Mouse (Mus musculus): ENCODE results near the gene U2af2. TPM values are rescaled to one million over a fixed set of nuclear protein-coding genes. Genes with fewer than 3 reads are reported as not detected.

Gene U2af2
- polyA plus RNA-seq, 1 experiment from 2014 or later: 189 TPM

DNA sequence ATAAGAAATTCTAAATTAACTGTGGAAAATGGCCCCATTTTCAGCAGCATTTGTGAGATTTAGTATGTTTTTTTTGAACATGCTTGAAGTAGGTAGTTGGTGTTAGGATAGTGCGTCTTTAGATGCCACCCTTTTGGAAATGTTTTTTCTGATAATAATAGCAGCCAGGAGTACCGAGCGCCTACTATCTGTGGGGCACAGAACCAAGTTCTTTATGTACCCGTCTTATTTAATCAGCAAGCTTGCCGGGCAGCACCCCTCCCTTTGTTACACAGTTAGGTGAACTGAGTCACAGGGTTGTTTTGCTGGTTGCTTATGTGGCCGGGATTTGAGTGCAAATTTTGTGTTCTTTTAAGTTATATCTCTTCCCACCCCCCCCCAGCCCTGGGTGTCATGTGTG is 19.3 kb downstream of the U2af2 start:
- H3K27me3 ChIP-seq (replicated peaks; ENCODE audit: low read depth, poor library complexity, severe bottlenecking): no peaks in the 10 kb centered on the region
- DNase-seq (ENCODE audit: low spot score): no peak
- no peak overlapping the region for H3K27ac ChIP-seq (replicated peaks)
- peak overlapping the region; percentile 98 for H3K4me3 ChIP-seq
- H3K9me3 ChIP-seq: no peaks in the 10 kb centered on the region
- peaks cover 77% of the 10 kb centered on the region for H3K36me3 ChIP-seq (replicated peaks)
- WGBS: 80% methylated on average over 6 of the region's 6 CpGs
- peaks cover 17% of the 10 kb centered on the region for H3K4me1 ChIP-seq

DNA sequence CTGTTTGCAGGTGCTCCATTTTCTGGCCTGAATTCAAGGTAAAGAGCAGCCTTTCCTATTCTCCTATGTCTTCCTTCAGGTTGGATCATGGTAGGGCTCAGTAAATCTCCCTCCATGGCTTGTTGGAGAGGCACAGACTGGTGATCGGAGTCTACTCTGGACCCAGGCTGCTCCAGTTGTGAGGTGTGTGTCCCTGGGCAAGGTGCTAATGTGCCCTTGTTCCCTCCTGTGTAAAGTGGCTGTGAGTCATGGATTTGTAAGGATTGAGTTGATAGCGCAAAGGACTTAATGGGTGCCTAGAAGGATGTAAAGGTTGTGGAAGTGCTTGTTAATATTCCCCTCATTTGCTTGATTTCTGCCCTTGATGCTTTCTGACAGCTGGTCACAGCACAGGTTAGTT is 20.0 kb downstream of the U2af2 start:
- DNase-seq (ENCODE audit: low spot score): no peak
- Histone ChIP-seq H3K27ac (replicated peaks) (no peak overlapping the region), H3K36me3 (replicated peaks) (peaks cover 77% of the 10 kb centered on the region), H3K9me3 (no peaks in the 10 kb centered on the region), H3K4me1 (peaks cover 17% of the 10 kb centered on the region), H3K27me3 (replicated peaks; ENCODE audit: low read depth, poor library complexity, severe bottlenecking) (no peaks in the 10 kb centered on the region), H3K4me3 (peak overlapping the region; percentile 98; the same call in 1 of the 2 replicates)
- WGBS: 93% methylated on average over 2 of the region's 2 CpGs

DNA sequence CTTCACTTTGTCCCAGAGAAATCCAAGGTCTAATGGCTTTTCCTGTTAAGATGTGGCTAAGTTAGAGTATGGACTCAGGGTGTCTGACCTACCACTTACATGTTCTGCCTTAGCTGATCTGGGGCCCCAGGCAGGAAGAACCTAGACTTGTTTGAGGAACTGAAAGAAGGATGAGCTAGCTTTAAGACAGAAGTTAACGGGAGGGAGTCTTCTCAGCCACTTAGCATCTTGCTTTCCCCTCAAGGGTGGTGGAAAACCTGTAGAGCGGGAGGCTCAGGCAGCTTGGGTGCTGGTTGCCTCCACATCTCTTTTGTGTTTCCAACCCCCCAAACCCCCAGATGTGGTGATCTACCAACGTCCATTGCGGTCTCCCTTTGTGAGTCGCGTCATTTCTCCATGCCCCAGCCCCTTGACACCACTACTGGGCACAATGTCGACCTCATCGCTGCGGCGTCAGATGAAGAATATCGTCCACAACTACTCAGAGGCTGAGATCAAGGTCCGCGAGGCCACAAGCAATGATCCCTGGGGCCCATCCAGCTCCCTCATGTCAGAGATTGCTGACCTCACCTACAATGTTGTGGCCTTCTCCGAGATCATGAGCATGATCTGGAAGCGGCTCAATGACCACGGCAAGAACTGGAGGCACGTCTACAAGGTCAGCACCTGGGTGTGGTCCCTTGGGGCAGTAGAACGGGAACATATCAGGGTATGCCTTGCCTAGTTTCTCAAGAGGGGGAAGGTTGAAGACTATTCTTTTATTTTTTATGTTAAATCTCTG is 21.6 kb downstream of the U2af2 start:
- peaks cover 77% of the 10 kb centered on the region for H3K36me3 ChIP-seq (replicated peaks)
- WGBS: 91% methylated on average over 18 of the region's 18 CpGs

DNA sequence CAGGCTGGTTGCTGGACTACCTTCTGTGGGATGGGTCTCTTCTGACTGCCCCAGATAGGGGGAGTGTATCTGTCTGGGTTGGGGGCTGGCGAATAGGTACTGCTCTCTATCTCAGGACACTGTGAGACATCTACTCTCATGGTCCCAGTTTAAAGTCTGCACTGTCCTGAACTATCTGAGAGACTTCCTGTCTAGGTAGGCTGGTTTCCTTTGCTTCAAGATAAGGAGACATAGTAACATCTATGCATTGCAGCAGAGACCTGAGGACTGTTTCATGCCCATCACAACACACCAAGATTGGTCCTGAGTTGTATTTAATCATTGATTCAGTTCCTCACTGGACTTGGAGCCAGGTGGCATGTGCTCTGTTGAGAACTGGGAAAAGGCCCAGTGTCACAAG is 23.6 kb downstream of the U2af2 start:
- H3K36me3 ChIP-seq (replicated peaks): peaks cover 83% of the 10 kb centered on the region

More for the DNA sequence above, 21.6 kb downstream of the U2af2 start:
- H3K9me3 ChIP-seq: no peaks in the 10 kb centered on the region
- no peak for DNase-seq (ENCODE audit: low spot score)
- peaks cover 17% of the 10 kb centered on the region for H3K4me1 ChIP-seq
- no peak overlapping the region for H3K4me3 ChIP-seq
- H3K27ac ChIP-seq (replicated peaks): no peak overlapping the region
- H3K27me3 ChIP-seq (replicated peaks; ENCODE audit: low read depth, poor library complexity, severe bottlenecking): no peaks in the 10 kb centered on the region

DNA sequence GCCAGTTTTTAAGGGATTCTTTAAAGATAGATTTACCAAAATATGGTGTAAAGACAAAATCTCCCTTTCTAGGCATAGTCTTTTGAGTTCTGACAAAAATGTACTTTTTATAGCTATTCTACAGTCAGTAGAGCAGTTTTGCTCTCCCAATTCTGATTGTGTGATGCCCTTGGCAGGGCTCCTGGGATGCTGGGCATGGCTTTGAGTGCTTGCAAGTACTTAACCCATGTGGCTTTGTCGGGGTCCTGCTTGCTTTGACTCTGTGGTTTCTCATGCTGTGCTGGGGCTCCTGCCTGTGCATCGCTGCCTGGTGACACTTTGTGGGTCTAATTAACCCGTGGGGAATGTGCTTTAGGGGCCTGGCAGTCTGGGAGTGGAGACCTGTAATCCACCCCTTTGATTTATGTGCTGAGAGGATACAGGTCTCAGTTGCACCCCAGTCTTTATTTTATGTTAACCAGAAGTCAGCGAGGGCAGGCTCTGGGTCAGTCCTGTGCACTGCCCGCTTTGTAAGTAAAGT is 25.0 kb downstream of the U2af2 start:
- 85% methylated on average over 5 of the region's 5 CpGs for WGBS
- no peak overlapping the region for H3K4me3 ChIP-seq
- no peaks in the 10 kb centered on the region for H3K27me3 ChIP-seq (replicated peaks; ENCODE audit: low read depth, poor library complexity, severe bottlenecking)
- DNase-seq (ENCODE audit: low spot score): no peak
- H3K36me3 ChIP-seq (replicated peaks): peaks cover 95% of the 10 kb centered on the region
- no peak overlapping the region for H3K27ac ChIP-seq (replicated peaks)
- H3K9me3 ChIP-seq: no peaks in the 10 kb centered on the region
- 0 out of 2 replicates have a peak, but pooled peaks cover under 1% of the 10 kb centered on the region for H3K4me1 ChIP-seq

More for the DNA sequence above, 23.6 kb downstream of the U2af2 start:
- WGBS: 94% methylated on average over 1 of the region's 1 CpGs
- H3K4me1 ChIP-seq: peaks cover 15% of the 10 kb centered on the region
- no peak for DNase-seq (ENCODE audit: low spot score)
- no peaks in the 10 kb centered on the region for H3K27me3 ChIP-seq (replicated peaks; ENCODE audit: low read depth, poor library complexity, severe bottlenecking)
- H3K27ac ChIP-seq (replicated peaks): no peak overlapping the region
- no peak overlapping the region for H3K4me3 ChIP-seq
- H3K9me3 ChIP-seq: no peaks in the 10 kb centered on the region

DNA sequence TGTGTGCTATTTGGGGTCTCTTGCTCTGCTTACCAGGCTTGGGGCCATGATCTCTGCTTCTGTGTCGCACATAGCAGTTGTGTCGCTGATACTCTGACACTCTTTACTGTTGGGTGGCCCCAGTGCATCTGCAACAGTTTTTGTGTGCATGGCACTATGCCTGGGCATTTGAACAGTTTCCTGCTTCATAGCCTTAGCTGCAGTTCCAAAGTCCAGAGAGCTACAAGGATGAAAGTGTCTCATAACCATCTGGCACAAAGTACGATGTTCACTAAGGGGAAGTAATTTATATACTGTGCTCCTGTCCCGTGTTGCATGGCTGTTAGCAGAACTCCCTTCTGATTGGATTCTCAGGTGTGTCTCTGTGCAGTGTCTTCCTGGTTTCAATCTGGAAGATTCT is 25.9 kb downstream of the U2af2 start:
- 94% methylated on average over 4 of the region's 4 CpGs for WGBS
- no peaks in the 10 kb centered on the region for H3K4me1 ChIP-seq
- peaks cover 97% of the 10 kb centered on the region for H3K36me3 ChIP-seq (replicated peaks)
- no peak overlapping the region for H3K27ac ChIP-seq (replicated peaks)
- no peak for DNase-seq (ENCODE audit: low spot score)
- H3K4me3 ChIP-seq: no peak overlapping the region
- H3K9me3 ChIP-seq: no peaks in the 10 kb centered on the region
- no peaks in the 10 kb centered on the region for H3K27me3 ChIP-seq (replicated peaks; ENCODE audit: low read depth, poor library complexity, severe bottlenecking)

DNA sequence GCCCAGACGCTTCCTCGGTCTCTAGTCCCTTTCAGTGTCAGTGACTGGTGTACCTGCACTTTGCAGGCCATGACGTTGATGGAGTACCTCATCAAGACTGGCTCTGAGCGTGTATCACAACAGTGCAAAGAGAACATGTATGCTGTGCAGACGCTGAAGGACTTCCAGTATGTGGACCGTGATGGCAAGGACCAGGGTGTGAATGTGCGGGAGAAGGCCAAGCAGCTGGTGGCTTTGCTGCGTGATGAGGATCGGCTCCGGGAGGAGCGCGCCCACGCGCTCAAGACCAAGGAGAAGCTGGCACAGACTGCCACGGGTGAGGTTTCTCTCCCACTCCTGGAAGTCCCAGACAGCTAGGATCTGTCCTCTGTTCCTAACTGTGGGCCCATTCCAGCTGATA is 27.9 kb downstream of the U2af2 start:
- Histone ChIP-seq H3K4me3 (no peak overlapping the region), H3K9me3 (no peaks in the 10 kb centered on the region), H3K4me1 (no peaks in the 10 kb centered on the region), H3K27me3 (replicated peaks; ENCODE audit: low read depth, poor library complexity, severe bottlenecking) (no peaks in the 10 kb centered on the region), H3K27ac (replicated peaks) (no peak overlapping the region), H3K36me3 (replicated peaks) (peaks cover 97% of the 10 kb centered on the region)
- WGBS: 96% methylated on average over 15 of the region's 15 CpGs
- no peak for DNase-seq (ENCODE audit: low spot score)

DNA sequence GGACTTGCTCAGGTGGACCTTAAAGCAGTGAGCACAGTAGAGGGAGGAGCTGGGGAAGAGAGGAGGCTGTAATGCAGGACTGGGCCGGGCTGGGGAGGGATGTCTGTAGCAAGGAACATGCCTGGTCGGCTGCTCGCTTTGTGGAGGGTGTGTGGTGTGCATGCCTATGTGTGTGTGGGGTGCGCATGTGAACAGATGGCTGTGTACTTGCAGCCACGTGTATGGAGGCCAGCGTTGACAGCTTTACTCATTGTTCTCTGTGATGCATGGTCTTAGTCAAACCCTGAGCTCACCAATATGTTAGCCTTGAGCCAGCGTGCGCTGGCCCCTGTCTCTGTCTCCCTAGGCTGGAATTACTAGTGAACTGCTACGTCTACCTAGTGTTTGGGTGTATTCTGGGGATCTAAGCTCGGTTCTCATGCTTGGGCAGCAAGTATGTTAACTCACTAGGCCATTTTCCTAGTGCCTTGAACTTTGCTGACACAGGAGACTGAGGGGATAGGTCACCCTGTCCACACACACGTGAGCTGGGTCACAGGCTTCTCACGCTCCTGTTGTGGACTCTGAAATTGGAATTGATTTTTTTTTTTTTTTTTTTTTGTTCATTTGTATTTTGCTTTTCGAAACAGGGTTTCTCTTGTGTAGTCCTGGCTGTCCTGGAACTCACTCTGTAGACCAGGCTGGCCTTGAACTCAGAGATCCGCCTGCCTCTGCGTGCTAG is 29.2 kb downstream of the U2af2 start:
- DNase-seq (ENCODE audit: low spot score): no peak
- 94% methylated on average over 15 of the region's 15 CpGs for WGBS
- Histone ChIP-seq H3K4me3 (no peak overlapping the region), H3K36me3 (replicated peaks) (peaks cover 97% of the 10 kb centered on the region), H3K27me3 (replicated peaks; ENCODE audit: low read depth, poor library complexity, severe bottlenecking) (no peaks in the 10 kb centered on the region), H3K27ac (replicated peaks) (no peak overlapping the region), H3K4me1 (no peaks in the 10 kb centered on the region), H3K9me3 (no peaks in the 10 kb centered on the region)

DNA sequence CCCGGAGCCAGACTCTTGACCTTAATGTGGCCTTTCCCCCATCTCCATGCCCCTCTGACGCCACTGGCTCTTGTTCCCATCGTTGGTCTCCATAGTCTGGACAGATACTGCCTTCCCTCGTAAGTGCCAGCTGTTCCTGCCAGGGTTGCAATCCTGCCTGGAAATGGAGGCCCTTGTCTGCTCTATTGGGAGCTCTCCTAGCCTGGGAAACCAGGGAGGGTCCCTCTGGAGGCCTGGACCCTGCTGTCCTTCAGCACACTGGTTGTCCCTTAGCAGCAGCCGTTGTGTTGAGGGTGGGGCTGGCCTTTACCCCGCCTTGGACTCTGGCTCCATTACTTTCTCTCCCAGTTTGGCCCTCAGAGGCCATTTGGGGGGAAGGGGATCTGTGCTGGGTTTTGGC is 30.4 kb downstream of the U2af2 start:
- H3K27me3 ChIP-seq (replicated peaks; ENCODE audit: low read depth, poor library complexity, severe bottlenecking): no peaks in the 10 kb centered on the region
- no peak overlapping the region for H3K4me3 ChIP-seq
- WGBS: 87% methylated on average over 6 of the region's 6 CpGs
- peaks cover 97% of the 10 kb centered on the region for H3K36me3 ChIP-seq (replicated peaks)
- no peak for DNase-seq (ENCODE audit: low spot score)
- 0 out of 2 replicates have a peak, but pooled peaks cover 2% of the 10 kb centered on the region for H3K9me3 ChIP-seq
- H3K4me1 ChIP-seq: no peaks in the 10 kb centered on the region
- H3K27ac ChIP-seq (replicated peaks): no peak overlapping the region

DNA sequence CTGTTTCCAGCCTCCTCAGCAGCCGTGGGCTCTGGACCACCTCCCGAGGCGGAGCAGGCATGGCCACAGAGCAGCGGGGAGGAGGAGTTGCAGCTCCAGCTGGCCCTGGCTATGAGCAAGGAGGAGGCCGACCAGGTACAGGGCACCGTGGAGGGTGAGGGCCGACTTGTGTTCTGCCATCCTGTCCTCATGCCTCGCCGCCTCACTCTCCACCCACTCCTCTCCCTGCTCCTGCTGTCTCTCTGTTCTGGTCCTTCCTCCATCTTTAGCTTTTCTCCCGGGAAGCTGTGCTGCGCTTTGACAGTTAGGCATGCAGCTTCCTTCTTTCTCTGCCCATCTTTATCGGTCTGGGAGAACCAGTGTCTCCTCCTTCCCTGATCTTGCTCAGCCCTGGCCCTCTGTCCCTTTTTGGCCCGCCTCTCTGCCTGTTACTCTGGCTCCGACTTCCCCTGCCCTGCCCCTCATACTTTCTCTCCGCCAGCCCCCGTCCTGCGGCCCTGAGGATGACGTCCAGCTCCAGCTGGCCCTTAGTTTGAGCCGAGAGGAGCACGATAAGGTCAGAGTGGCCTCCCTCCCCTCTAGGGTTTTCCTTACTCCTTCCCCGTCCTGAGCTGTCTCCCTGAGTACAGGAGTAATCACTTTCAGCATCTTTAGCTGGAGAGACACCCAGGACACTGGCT is 31.0 kb downstream of the U2af2 start:
- 85% methylated on average over 21 of the region's 21 CpGs for WGBS
- peaks cover 97% of the 10 kb centered on the region for H3K36me3 ChIP-seq (replicated peaks)

DNA sequence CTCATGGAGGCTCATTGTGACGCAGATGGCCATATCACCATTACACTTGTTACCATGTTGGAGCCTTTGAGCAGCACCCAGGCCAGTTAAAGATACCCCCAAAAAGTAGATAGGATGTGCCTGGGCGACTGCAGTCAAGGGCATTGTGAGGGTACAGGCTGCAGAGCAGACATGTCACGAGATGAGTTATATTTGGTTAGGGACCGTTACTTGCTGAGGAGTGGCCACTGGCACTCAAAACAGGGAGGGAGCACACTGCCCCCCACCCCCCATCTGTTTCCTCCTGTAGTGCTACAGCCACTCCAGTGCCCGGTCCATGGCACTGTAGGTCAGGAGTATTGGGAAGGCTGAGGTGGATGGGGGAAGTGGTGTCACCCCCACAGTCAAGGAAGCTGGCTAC is 36.8 kb downstream of the U2af2 start:
- Histone ChIP-seq H3K4me1 (no peaks in the 10 kb centered on the region), H3K27me3 (replicated peaks; ENCODE audit: low read depth, poor library complexity, severe bottlenecking) (no peaks in the 10 kb centered on the region), H3K36me3 (replicated peaks) (peaks cover 62% of the 10 kb centered on the region), H3K27ac (replicated peaks) (no peak overlapping the region), H3K4me3 (no peak overlapping the region), H3K9me3 (0 out of 2 replicates have a peak, but pooled peaks cover 2% of the 10 kb centered on the region)
- WGBS: 93% methylated on average over 5 of the region's 5 CpGs
- DNase-seq (ENCODE audit: low spot score): no peak

More for the DNA sequence above, 31.0 kb downstream of the U2af2 start:
- H3K27me3 ChIP-seq (replicated peaks; ENCODE audit: low read depth, poor library complexity, severe bottlenecking): no peaks in the 10 kb centered on the region
- H3K27ac ChIP-seq (replicated peaks): no peak overlapping the region
- 0 out of 2 replicates have a peak, but pooled peaks cover 2% of the 10 kb centered on the region for H3K9me3 ChIP-seq
- no peak overlapping the region for H3K4me3 ChIP-seq
- H3K4me1 ChIP-seq: no peaks in the 10 kb centered on the region
- DNase-seq (ENCODE audit: low spot score): no peak

DNA sequence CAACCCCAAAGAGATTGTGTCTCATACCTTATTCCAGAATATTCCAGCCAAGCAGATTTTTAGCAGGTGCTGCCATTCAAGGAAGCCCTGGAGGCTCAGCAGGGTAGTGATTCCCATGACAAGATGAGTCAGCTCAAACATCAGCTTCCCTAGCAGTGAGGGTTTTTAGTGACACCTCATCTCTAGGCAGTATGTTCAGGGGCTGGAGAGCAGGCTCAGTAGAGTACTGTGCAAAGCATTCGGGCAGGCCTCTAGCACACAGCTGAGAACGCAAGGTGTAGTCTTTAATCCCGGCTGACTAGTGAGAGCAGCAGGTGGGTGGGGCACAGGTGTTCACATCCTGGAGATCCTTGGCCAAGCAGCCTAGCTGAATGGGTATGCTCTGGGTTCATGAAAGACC is 37.9 kb downstream of the U2af2 start:
- Histone ChIP-seq H3K4me3 (no peak overlapping the region), H3K27me3 (replicated peaks; ENCODE audit: low read depth, poor library complexity, severe bottlenecking) (no peaks in the 10 kb centered on the region), H3K4me1 (no peaks in the 10 kb centered on the region), H3K27ac (replicated peaks) (no peak overlapping the region), H3K9me3 (0 out of 2 replicates have a peak, but pooled peaks cover 2% of the 10 kb centered on the region), H3K36me3 (replicated peaks) (peaks cover 51% of the 10 kb centered on the region)
- 91% methylated on average over 3 of the region's 3 CpGs for WGBS
- DNase-seq (ENCODE audit: low spot score): no peak
